14 mouse cellular contexts compared by ENCODE assay signal in the genomic region with DNA sequence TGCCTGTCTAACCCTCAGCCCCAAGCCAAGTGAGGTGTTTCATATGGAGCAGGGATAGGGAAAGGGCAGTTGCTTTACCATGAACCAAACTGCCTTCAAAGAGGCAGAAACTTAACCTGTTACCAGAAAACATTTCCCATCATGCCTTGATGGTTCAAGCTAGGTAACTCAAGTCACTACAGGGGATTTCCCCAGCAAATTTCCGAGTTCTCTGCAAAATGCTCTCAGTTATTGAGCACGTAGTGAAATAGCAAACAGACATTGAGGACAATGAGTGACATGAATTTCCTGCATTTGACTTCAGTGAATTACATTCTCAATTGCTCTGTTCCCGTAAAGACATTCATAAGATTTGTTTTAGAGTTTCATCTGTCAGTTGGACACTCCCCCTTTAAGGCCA.
"Had no signal": no experiment of that assay in that cellular context is flagged by ENCODE, and none has a peak within 500 bp of the region (broad histone marks: within the 10 kb centered on the region; RNA-seq: fewer than 3 reads in every experiment).

No protein-coding gene starts in this region.

- H3K4me3 ChIP-seq: liver, embryonic 12.5 days; megakaryocyte, embryonic 14.5 days; neural tube, embryonic 12.5 days; stomach, embryonic 15.5 days had no signal

- ATAC-seq: liver, embryonic 12.5 days had no signal

- H3K27ac ChIP-seq: liver, embryonic 12.5 days; macrophage; neural tube, embryonic 12.5 days; stomach, embryonic 15.5 days had no signal

- H3K9ac ChIP-seq: liver, embryonic 12.5 days; lung, embryonic 14.5 days; neural tube, embryonic 12.5 days; stomach, embryonic 15.5 days had no signal

- H3K27me3 ChIP-seq: liver, embryonic 12.5 days; megakaryocyte, embryonic 14.5 days; neural tube, embryonic 12.5 days; stomach, embryonic 15.5 days had no signal

- H3K4me1 ChIP-seq: liver, embryonic 12.5 days; stomach, embryonic 15.5 days had no signal

- DNase-seq: kidney, adult 8-10 months; kidney, postnatal 10 days; left cerebral cortex, postnatal 4 days; lung, embryonic 14.5 days; lung, postnatal 10 days; right cerebral cortex, postnatal 14 days; thymus, adult 2 months; thymus, postnatal 25 days had no signal

- H3K9me3 ChIP-seq: neural tube, embryonic 12.5 days; stomach, embryonic 15.5 days had no signal

- H3K36me3 ChIP-seq: liver, embryonic 12.5 days; neural tube, embryonic 12.5 days; stomach, embryonic 15.5 days had no signal

- H3K4me2 ChIP-seq: liver, embryonic 12.5 days; lung, embryonic 14.5 days; midbrain, embryonic 11.5 days; neural tube, embryonic 12.5 days; stomach, embryonic 15.5 days had no signal
